Mouse (Mus musculus) heart, embryonic 14.5 days (tissue): Measurements from ENCODE around the gene Myo15b. TPM values are rescaled to one million over a fixed set of nuclear protein-coding genes. Genes with fewer than 3 reads are reported as not detected.

Source experiments
- ATAC-seq: fragments of 200-750 bp; cut with Nextera tagmentation; 2 replicates; pipeline ENCODE4 v1.8.0; 2017; ENCODE audit warnings: low read depth, moderate TSS enrichment; ENCODE audit not compliant: insufficient number of reproducible peaks, insufficient read depth, low FRiP score
- H3K27ac ChIP-seq, 2 experiments: fragments of 200-500 bp in 1 of 2; fragments of 300-500 bp in 1 of 2; sonication (generic) in 1 of 2; replicated peaks in 1 of 2; 2 replicates each; pipeline ENCODE4 v1.5.1; 2012 to 2014; ENCODE audit warnings: low read depth in 2 of 2, low read length in 2 of 2, control low read depth in 1 of 2, mild to moderate bottlenecking in 1 of 2, mixed read lengths in 1 of 2; ENCODE audit not compliant: control insufficient read depth in 1 of 2, insufficient read depth in 1 of 2
- H3K27me3 ChIP-seq: fragments of 300-500 bp; sonication (generic); 2 replicates; pipeline ENCODE4 v1.6.1; 2014; ENCODE audit warnings: mild to moderate bottlenecking, low read length, control low read depth; ENCODE audit not compliant: control insufficient read depth, insufficient read depth
- H3K36me3 ChIP-seq: fragments of 300-500 bp; sonication (generic); 2 replicates; pipeline ENCODE4 v1.6.1; 2014; ENCODE audit warnings: mild to moderate bottlenecking, control low read depth, low read length, mixed read lengths; ENCODE audit not compliant: control insufficient read depth, insufficient read depth
- H3K4me1 ChIP-seq, 2 experiments: fragments of 200-500 bp in 1 of 2; fragments of 300-500 bp in 1 of 2; sonication (generic) in 1 of 2; 2 replicates each; pipeline ENCODE4 v1.6.1; 2012 to 2014; ENCODE audit warnings: low read length in 2 of 2, control low read depth in 1 of 2, mixed read lengths in 1 of 2; ENCODE audit not compliant: control insufficient read depth in 2 of 2, insufficient read depth in 2 of 2
- H3K4me2 ChIP-seq: fragments of 300-500 bp; sonication (generic); 2 replicates; pipeline ENCODE4 v1.6.1; 2014; ENCODE audit warnings: mild to moderate bottlenecking, low read length
- H3K4me3 ChIP-seq, 2 experiments: fragments of 200-500 bp in 1 of 2; fragments of 300-500 bp in 1 of 2; sonication (generic) in 1 of 2; 2 replicates each; pipeline ENCODE4 v1.5.1; 2012 to 2014; ENCODE audit warnings: low read length in 2 of 2, mild to moderate bottlenecking in 2 of 2, control low read depth in 1 of 2, low read depth in 1 of 2, moderate library complexity in 1 of 2; ENCODE audit not compliant: control insufficient read depth in 1 of 2, insufficient read depth in 1 of 2
- H3K9ac ChIP-seq: fragments of 300-500 bp; sonication (generic); 2 replicates; pipeline ENCODE4 v1.6.1; 2014; ENCODE audit warnings: mild to moderate bottlenecking, low read length
- H3K9me3 ChIP-seq: fragments of 300-500 bp; sonication (generic); 2 replicates; pipeline ENCODE4 v1.6.1; 2016; ENCODE audit warnings: low read length, control low read depth; ENCODE audit not compliant: control insufficient read depth
- WGBS: fragments of 180-500 bp; shearing (Covaris S2); extraction: QIAGEN DNeasy Blood & Tissue Kit; methylation state at CpG from one replicate; pipeline ENCODE4 v1.1.7; 2014; 5-methylcytosine and 5-hydroxymethylcytosine counted together
- polyA plus RNA-seq: library from polyadenylated mRNA; unstranded; fragments of >200 nt; fragmentation: Nextera tagmentation; extraction: Ambion mirVana; gene quantifications from 2 replicates; pipeline ENCODE4 v1.2.1, GENCODE M21; 2014

The Myo15b gene
- polyA plus RNA-seq, 1 experiment from 2014 or later = 0.22 TPM

DNA sequence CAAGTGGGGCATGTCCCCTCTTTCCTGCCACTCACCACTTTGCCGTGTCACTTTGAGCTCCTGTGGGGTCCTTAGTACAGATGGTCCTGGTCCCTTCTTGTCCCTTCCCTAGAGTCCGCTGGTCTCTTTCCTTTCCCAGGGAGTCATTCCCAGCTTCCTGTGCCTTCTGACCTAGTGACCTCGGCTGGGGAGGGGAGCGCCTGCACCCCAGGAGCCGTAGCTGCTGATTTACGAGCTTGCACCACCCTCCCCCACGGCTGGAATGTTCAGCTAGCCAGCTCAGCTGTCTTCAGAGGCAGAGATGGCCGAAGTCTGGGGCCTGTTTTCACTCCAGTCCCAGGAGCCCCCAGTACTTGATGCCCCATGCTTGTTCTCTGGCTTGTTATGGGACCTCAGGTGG lies 25.7 kb upstream of the Myo15b start:
- peak overlapping the region; percentile 53 for H3K9ac ChIP-seq
- H3K4me2 ChIP-seq = peak overlapping the region; percentile 45
- H3K4me3 ChIP-seq = no peak overlapping the region
- 10% methylated on average over 8 of the region's 8 CpGs for WGBS
- H3K27me3 ChIP-seq = no peaks in the 10 kb centered on the region
- ATAC-seq = no peak
- peaks cover 61 to 66% of the 10 kb centered on the region in 2 experiments for H3K4me1 ChIP-seq
- H3K27ac ChIP-seq = peak overlapping the region; percentile 83 to 84
- H3K9me3 ChIP-seq = no peaks in the 10 kb centered on the region
- no peaks in the 10 kb centered on the region for H3K36me3 ChIP-seq

DNA sequence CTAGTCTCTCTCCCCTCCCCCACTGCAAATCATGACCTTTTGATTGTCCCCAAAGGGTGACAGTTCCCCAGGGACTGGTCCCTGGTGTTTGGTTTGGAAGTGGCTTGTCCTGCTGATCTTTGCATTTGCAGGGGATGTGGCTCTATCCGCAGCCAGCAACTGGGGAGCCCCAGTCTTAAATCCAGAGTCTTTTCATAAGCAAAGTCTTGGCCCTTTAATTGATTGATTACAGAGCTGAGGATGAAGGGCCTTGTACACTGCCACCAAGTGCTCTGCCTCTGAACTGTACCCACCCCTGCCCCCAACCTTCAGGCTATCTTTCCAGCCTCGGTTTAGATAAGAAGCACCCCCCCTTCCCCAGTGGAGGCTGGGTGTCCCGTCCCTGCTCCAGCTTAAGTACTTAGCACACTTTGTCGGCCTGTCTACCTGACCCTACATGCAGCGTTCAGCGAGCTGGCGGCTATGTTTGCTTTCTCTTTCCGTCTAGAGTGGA lies 25.1 kb upstream of the Myo15b start:
- ATAC-seq = no peak
- no peaks in the 10 kb centered on the region for H3K36me3 ChIP-seq
- peak overlapping the region; percentile 45 for H3K4me2 ChIP-seq
- no peaks in the 10 kb centered on the region for H3K9me3 ChIP-seq
- no peaks in the 10 kb centered on the region for H3K27me3 ChIP-seq
- H3K4me3 ChIP-seq = no peak overlapping the region
- H3K27ac ChIP-seq = peak overlapping the region; percentile 83 to 84
- H3K4me1 ChIP-seq = peaks cover 64 to 71% of the 10 kb centered on the region in 2 experiments
- WGBS = 9% methylated on average over 8 of the region's 8 CpGs
- H3K9ac ChIP-seq = peak overlapping the region; percentile 53

DNA sequence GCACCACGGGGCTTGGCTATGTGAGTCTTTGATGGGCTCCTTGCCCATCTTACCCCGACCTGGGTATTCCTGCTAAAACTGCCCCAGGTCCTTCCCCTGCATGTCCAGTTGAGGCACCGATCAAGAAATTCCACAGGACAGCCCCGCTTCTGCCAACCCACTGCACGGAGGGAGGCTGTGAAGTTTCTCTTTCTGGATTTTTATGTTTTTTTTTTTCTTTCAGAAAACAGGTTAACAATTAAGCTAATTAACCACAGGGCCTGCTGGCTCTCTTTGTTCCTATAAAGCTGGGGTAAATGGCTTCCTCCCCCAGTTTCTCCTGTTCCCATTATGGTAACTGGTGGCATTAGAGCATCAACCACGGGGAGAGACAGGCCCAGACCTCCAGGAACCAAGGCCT lies 24.2 kb upstream of the Myo15b start:
- peaks cover 64 to 77% of the 10 kb centered on the region in 2 experiments for H3K4me1 ChIP-seq
- H3K9ac ChIP-seq = peak overlapping the region; percentile 16; the same call in 1 of the 2 replicates
- ATAC-seq = no peak
- no peaks in the 10 kb centered on the region for H3K36me3 ChIP-seq
- H3K4me2 ChIP-seq = no peak overlapping the region
- H3K4me3 ChIP-seq = no peak overlapping the region
- H3K27ac ChIP-seq = peak overlapping the region; percentile 83 to 84
- H3K27me3 ChIP-seq = no peaks in the 10 kb centered on the region
- H3K9me3 ChIP-seq = no peaks in the 10 kb centered on the region
- 72% methylated on average over 6 of the region's 6 CpGs for WGBS

DNA sequence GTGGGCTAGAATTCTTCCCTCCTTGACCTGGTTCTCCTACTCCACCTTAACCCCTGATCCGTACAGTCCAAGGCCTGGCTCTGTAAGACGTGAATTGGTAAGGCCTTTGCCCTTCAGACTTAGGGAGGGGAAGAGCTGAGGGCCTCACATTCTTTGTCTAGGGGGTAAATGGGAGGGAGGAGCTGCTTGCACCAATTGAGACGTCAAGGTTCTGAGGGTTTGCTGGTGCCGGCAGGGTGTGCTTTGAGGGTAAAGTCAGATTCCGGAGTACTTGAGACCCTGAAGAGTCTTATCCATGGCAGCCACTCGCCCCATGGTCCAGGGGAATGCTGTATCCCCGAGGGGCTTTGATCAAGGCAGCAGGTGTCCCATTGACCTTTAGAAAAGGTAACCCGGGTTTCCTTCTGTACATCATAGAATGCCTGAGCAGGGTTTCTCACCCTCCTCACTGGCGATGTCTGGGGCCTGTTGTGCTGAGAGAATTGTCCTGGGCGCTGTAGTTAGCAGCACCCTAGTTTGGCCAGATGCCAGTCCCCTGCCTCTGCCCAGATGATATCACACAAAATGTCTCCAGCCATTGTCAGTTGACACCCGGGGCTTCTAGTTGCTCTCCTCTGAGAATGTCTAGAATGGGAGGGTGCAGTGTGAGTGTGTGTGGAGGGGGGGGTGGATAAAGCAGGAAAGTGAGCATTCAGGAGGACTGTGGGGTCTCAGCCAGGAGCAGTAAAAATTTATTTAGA lies 21.4 kb upstream of the Myo15b start:
- H3K27me3 ChIP-seq = no peaks in the 10 kb centered on the region
- H3K4me3 ChIP-seq = no peak overlapping the region
- H3K9ac ChIP-seq = peak overlapping the region; percentile 31; the same call in 1 of the 2 replicates
- no peaks in the 10 kb centered on the region for H3K36me3 ChIP-seq
- no peak for ATAC-seq
- H3K4me2 ChIP-seq = no peak overlapping the region
- H3K4me1 ChIP-seq = peaks cover 58 to 72% of the 10 kb centered on the region in 2 experiments
- H3K9me3 ChIP-seq = no peaks in the 10 kb centered on the region
- WGBS = 30% methylated on average over 11 of the region's 11 CpGs
- peak overlapping the region; percentile 10 to 60; a peak in 3 of 4 replicates for H3K27ac ChIP-seq

DNA sequence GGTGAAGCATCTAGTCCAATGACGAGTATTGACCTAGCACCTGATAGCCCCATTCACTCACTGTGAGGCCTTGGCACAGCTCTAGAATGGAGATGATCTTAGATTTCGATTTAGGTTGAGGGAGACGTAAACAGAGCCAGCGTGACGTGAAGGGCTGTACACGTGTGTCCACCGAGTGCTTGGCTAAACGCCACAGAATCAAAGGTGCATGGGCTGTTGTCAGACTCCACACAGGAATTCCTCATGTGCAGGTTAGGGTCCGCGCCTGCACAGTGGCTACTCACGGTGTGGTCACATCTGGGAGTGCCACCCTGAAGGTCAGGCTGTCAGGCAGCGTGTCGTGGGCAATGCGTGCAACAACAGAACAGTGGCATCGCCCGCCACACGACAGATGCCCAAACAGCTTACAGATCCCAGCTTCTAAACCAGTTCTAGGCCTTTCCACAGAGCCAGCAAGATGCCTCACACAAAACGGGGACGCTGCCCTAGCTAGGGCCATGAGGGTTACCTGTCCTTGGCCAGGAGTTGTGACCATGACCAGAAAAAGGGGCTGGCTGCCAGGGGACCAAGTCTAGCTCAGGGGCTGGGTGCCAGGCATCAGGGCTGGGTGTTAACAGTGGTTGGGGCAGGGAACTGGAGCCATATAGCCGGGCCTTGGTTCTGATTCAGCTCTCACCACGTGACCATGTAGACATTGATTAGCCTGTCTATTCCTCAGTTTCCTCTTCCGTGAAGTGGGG lies 20.4 kb upstream of the Myo15b start:
- Histone ChIP-seq H3K4me1 (peaks cover 59 to 72% of the 10 kb centered on the region in 2 experiments), H3K36me3 (no peaks in the 10 kb centered on the region), H3K27ac (peak overlapping the region in 1 of 2 experiments; percentile 60; a peak in 2 of 4 replicates), H3K4me3 (no peak overlapping the region), H3K9me3 (no peaks in the 10 kb centered on the region), H3K4me2 (no peak overlapping the region), H3K9ac (no peak overlapping the region), H3K27me3 (no peaks in the 10 kb centered on the region)
- 91% methylated on average over 22 of the region's 22 CpGs for WGBS
- no peak for ATAC-seq

DNA sequence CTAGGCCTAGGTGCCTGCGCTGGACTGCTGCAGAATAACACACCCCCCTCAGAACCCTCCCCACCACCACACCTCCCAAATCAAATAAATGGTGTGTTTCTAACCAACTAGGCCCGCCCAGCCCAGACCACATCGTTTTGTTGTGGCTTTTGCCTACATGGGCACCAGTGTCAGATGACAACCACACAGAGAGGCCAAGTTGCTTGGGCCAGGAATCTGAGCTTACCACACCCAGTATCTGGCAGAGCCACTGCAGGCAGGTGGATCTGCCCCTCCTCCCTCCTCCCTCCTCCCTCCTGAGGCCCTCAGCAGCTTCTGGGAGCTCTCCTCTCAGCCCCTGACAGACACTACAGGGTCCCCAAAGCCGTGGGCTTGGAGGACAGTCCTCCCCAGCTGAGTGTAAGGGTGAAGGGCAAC lies 19.3 kb upstream of the Myo15b start:
- Histone ChIP-seq H3K4me2 (no peak overlapping the region), H3K36me3 (0 out of 2 replicates have a peak, but pooled peaks cover 2% of the 10 kb centered on the region), H3K4me1 (peaks cover 57 to 72% of the 10 kb centered on the region in 2 experiments), H3K4me3 (no peak overlapping the region), H3K9me3 (no peaks in the 10 kb centered on the region), H3K27me3 (no peaks in the 10 kb centered on the region), H3K9ac (peak overlapping the region; percentile 42; the same call in 1 of the 2 replicates), H3K27ac (peak overlapping the region in 1 of 2 experiments; percentile 39; a peak in 2 of 4 replicates)
- ATAC-seq = no peak
- WGBS = 44% methylated on average over 4 of the region's 4 CpGs

DNA sequence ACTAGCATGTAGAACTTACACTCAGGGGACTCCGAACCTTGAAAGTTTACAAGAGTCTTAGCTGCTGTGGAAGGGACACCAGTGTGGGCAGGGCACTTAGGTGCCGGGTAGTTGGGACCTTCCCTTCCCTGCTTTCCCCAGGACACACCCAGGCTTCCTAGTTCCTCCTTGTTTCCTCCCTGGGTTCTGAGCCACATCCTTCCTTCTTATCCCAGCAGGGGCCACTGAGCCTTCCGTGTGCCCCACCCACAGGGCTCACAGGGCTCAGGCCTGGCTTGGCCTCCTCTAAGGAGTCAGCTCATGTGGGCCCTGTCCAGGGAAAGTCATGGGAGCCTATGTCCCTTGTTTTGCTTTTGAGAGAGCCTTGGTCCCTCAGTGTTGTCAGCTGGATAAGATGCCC lies 18.5 kb upstream of the Myo15b start:
- Histone ChIP-seq H3K36me3 (0 out of 2 replicates have a peak, but pooled peaks cover 3% of the 10 kb centered on the region), H3K27me3 (no peaks in the 10 kb centered on the region), H3K9me3 (no peaks in the 10 kb centered on the region), H3K4me1 (peaks cover 56 to 69% of the 10 kb centered on the region in 2 experiments), H3K27ac (peak overlapping the region; percentile 6 to 39; a peak in 2 of 4 replicates), H3K4me3 (no peak overlapping the region), H3K4me2 (no peak overlapping the region), H3K9ac (peak overlapping the region; percentile 42; the same call in 1 of the 2 replicates)
- ATAC-seq = no peak
- 54% methylated on average over 3 of the region's 3 CpGs for WGBS
